Mouse (Mus musculus) thymus, postnatal 25 days (tissue): ENCODE results near the gene Msto1.
"Not testable (repeated sequence)": the region's sequence is repeated elsewhere in the genome, so short reads cannot be mapped to it uniquely, and the experiment has no call there.

Experiments
- DNase-seq: peaks from one replicate; pipeline ENCODE4 v3.0.0; 2022

The Msto1 gene

GRCm38 (mm10) chr3:88904803-88905202 is 9.0 kb downstream of the Msto1 start:
- DNase-seq = no peak

GRCm38 (mm10) chr3:88893011-88893410 is 20.8 kb downstream of the Msto1 start:
- not testable (repeated sequence) for DNase-seq

- DNase-seq = not testable (repeated sequence)
These were observed 31.3 kb downstream of the Msto1 start for GRCm38 (mm10) chr3:88882536-88882935.

- not testable (repeated sequence) for DNase-seq
These were observed 45.4 kb downstream of the Msto1 start for GRCm38 (mm10) chr3:88868449-88868848.

GRCm38 (mm10) chr3:88867177-88867576 is 46.6 kb downstream of the Msto1 start:
- DNase-seq = not testable (repeated sequence)

- not testable (repeated sequence) for DNase-seq
These were observed 47.1 kb downstream of the Msto1 start for GRCm38 (mm10) chr3:88866735-88867134.

- no peak for DNase-seq
These were observed 51.7 kb downstream of the Msto1 start for GRCm38 (mm10) chr3:88862129-88862528.

DNA sequence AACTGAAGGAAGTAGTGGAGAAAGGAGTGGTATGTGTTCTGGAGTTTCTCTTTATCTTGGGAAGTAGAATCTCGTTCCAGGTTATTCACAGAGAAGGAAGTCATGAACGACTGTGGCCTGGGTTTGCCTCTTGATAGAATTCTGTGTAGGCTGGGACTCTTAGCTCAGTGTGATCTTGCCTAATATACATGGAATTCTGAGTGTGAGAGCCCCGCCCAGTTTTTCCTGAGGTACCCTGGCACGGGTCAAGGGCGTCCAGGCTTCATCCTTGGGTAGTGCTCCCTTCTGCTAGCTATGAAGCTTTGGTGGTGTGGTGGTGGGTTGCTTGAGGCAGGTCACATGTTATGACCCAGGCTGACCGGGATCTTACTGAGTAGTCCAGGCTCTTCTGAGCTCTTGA is 58.0 kb downstream of the Msto1 start:
- DNase-seq = no peak
